Mouse (Mus musculus) left cerebral cortex, adult 2 months (tissue): ENCODE results near the gene Rplp0. TPM values are rescaled to one million over a fixed set of nuclear protein-coding genes. Genes with fewer than 3 reads are reported as not detected.
A peak's percentile ranks its signal among the peaks of the same experiment; 100 is the strongest.

ENCODE experiments used
- DNase-seq, 2 experiments: peaks; one replicate each; pipeline ENCODE4 v3.0.0; 2021 to 2022; ENCODE audit warnings: low spot score in 2 of 2, mixed read lengths in 1 of 2; ENCODE audit errors: extremely low spot score in 1 of 2
- H3K27ac ChIP-seq: fragments of 200-600 bp; 2 replicates; pipeline ENCODE4 v1.8.1; 2022
- H3K4me3 ChIP-seq: fragments of 200-600 bp; 2 replicates; pipeline ENCODE4 v1.8.1; 2022
- CTCF ChIP-seq: fragments of 200-600 bp; IDR thresholded peaks from 2 replicates; pipeline ENCODE4 v1.8.1; 2022; ENCODE audit warnings: antibody characterized with exemption, mild to moderate bottlenecking, moderate library complexity
- intact Hi-C: fragments of 180-260 bp; cut with DNase I; formaldehyde crosslinking; loops from one replicate; pipeline ENCODE4 v1.15.1; 2025
- total RNA-seq, 2 experiments: library from RNA; stranded (reverse); gene quantifications; 2 replicates each; pipeline ENCODE4 v1.2.3; 2021

Gene Rplp0
- total RNA-seq, 2 experiments from 2014 or later: 183 to 187 TPM

GRCm38 (mm10) chr5:115520325-115520869 lies 38.9 kb upstream of the Rplp0 start:
- Histone ChIP-seq H3K27ac (peak overlapping the region; percentile 66), H3K4me3 (no peak overlapping the region)
- DNase-seq: no peak
- intact Hi-C loops: no loop called here
- no peak for TF ChIP-seq CTCF

- H3K4me3 ChIP-seq: no peak overlapping the region
- DNase-seq: no peak
- TF ChIP-seq CTCF: no peak
- H3K27ac ChIP-seq: peak overlapping the region; percentile 47; the same call in 1 of the 2 replicates
- intact Hi-C loops: no loop called here
Observed at GRCm38 (mm10) chr5:115521553-115522461, 37.5 kb upstream of the Rplp0 start.

GRCm38 (mm10) chr5:115522531-115522930 lies 36.7 kb upstream of the Rplp0 start:
- Histone ChIP-seq H3K4me3 (no peak overlapping the region), H3K27ac (peak overlapping the region; percentile 28; the same call in 1 of the 2 replicates)
- no peak for DNase-seq
- TF ChIP-seq CTCF: no peak
- intact Hi-C loops: no loop called here

- H3K4me3 ChIP-seq: no peak overlapping the region
- H3K27ac ChIP-seq: no peak overlapping the region
- DNase-seq: no peak
- no peak for TF ChIP-seq CTCF
- intact Hi-C loops: no loop called here
Observed at GRCm38 (mm10) chr5:115522981-115523499, 36.2 kb upstream of the Rplp0 start.

GRCm38 (mm10) chr5:115523971-115524370 lies 35.3 kb upstream of the Rplp0 start:
- TF ChIP-seq CTCF: no peak; the same call in 1 of the 2 replicates
- no peak for DNase-seq
- H3K27ac ChIP-seq: no peak overlapping the region
- no peak overlapping the region for H3K4me3 ChIP-seq
- intact Hi-C loops: no loop called here

GRCm38 (mm10) chr5:115524471-115524870 lies 34.8 kb upstream of the Rplp0 start:
- intact Hi-C loops: no loop called here
- Histone ChIP-seq H3K4me3 (no peak overlapping the region), H3K27ac (no peak overlapping the region)
- DNase-seq: no peak
- TF ChIP-seq CTCF: no peak

- intact Hi-C loops: no loop called here
- H3K27ac ChIP-seq: no peak overlapping the region
- DNase-seq: no peak
- TF ChIP-seq CTCF: no peak
- no peak overlapping the region for H3K4me3 ChIP-seq
Observed at GRCm38 (mm10) chr5:115525416-115525815, 33.9 kb upstream of the Rplp0 start.

- no peak for TF ChIP-seq CTCF
- no peak overlapping the region for H3K27ac ChIP-seq
- intact Hi-C loops: no loop called here
- no peak overlapping the region for H3K4me3 ChIP-seq
- DNase-seq: no peak
Observed at GRCm38 (mm10) chr5:115525943-115526342, 33.3 kb upstream of the Rplp0 start.

GRCm38 (mm10) chr5:115526456-115527202 lies 32.6 kb upstream of the Rplp0 start:
- no peak for DNase-seq
- TF ChIP-seq CTCF: no peak
- intact Hi-C loops: no loop called here
- Histone ChIP-seq H3K27ac (no peak overlapping the region), H3K4me3 (no peak overlapping the region)

GRCm38 (mm10) chr5:115528128-115528527 lies 31.1 kb upstream of the Rplp0 start:
- DNase-seq: no peak
- intact Hi-C loops: no loop called here
- Histone ChIP-seq H3K27ac (no peak overlapping the region), H3K4me3 (no peak overlapping the region)
- no peak for TF ChIP-seq CTCF

- intact Hi-C loops: no loop called here
- H3K27ac ChIP-seq: no peak overlapping the region
- no peak overlapping the region for H3K4me3 ChIP-seq
- TF ChIP-seq CTCF: no peak
- no peak for DNase-seq
Observed at GRCm38 (mm10) chr5:115529364-115529741, 29.9 kb upstream of the Rplp0 start.
